Mouse (Mus musculus) hematopoietic stem cell, adult 5-6 weeks (primary cell): ENCODE results near the gene Cnn1. TPM values are rescaled to one million over a fixed set of nuclear protein-coding genes. Genes with fewer than 3 reads are reported as not detected.

ENCODE experiments used
- ATAC-seq, 2 experiments: fragments of 125-278 bp in 1 of 2; replicated peaks in 1 of 2; 2 replicates each; pipeline ENCODE4 v1.8.0; 2016 to 2017; ENCODE audit warnings: inconsistent platforms in 2 of 2, mild to moderate bottlenecking in 2 of 2, moderate number of reproducible peaks in 2 of 2, low read depth in 1 of 2, moderate TSS enrichment in 1 of 2; ENCODE audit not compliant: low FRiP score in 2 of 2, poor library complexity in 2 of 2, severe bottlenecking in 2 of 2, insufficient read depth in 1 of 2, low TSS enrichment in 1 of 2
- total RNA-seq: library from RNA; stranded (forward); fragments of 172-1452, 232-1000 nt; gene quantifications from 2 replicates; pipeline ENCODE4 v1.2.3, GENCODE M21; 2017

Gene Cnn1
- not detected in 2 replicates for total RNA-seq

GRCm38 (mm10) chr9:22098993-22099696 is at the start of gene Cnn1:
TSS of gene Cnn1 (plus strand) at chr9:22099216.
- ATAC-seq = 0 out of 4 replicates have a peak, but pooled peaks of 1 of the 2 experiments have one; percentile 17

- no peak for ATAC-seq
Observed at GRCm38 (mm10) chr9:22049315-22049714, 49.7 kb upstream of the Cnn1 start.

- ATAC-seq = no peak
Observed at GRCm38 (mm10) chr9:22049721-22050270, 49.2 kb upstream of the Cnn1 start.

- peak; percentile 17 to 22; a peak in 1 of 4 replicates for ATAC-seq
Observed at GRCm38 (mm10) chr9:22050351-22050889, 48.6 kb upstream of the Cnn1 start.

- ATAC-seq = no peak
Observed at GRCm38 (mm10) chr9:22051161-22051957, 47.7 kb upstream of the Cnn1 start.

- ATAC-seq = no peak
Observed at GRCm38 (mm10) chr9:22051958-22052254, 47.1 kb upstream of the Cnn1 start, which contains the start of gene Elavl3. TSS of gene Elavl3 (minus strand) at chr9:22052023.

- ATAC-seq = no peak
Observed at GRCm38 (mm10) chr9:22053657-22054056, 45.4 kb upstream of the Cnn1 start.

- peak; percentile 70 to 74 for ATAC-seq
Observed at GRCm38 (mm10) chr9:22054411-22055076, 44.5 kb upstream of the Cnn1 start.

- no peak for ATAC-seq
Observed at GRCm38 (mm10) chr9:22055713-22056112, 43.3 kb upstream of the Cnn1 start.

- ATAC-seq = no peak
Observed at GRCm38 (mm10) chr9:22056303-22056910, 42.6 kb upstream of the Cnn1 start.

- ATAC-seq = no peak
Observed at GRCm38 (mm10) chr9:22057031-22057517, 41.9 kb upstream of the Cnn1 start.

- no peak for ATAC-seq
Observed at GRCm38 (mm10) chr9:22058011-22058424, 41.0 kb upstream of the Cnn1 start.

- no peak for ATAC-seq
Observed at GRCm38 (mm10) chr9:22061339-22061738, 37.7 kb upstream of the Cnn1 start.

GRCm38 (mm10) chr9:22064341-22064740 is 34.7 kb upstream of the Cnn1 start:
- no peak for ATAC-seq

- no peak for ATAC-seq
Observed at GRCm38 (mm10) chr9:22065642-22066041, 33.4 kb upstream of the Cnn1 start.

- ATAC-seq = no peak
Observed at GRCm38 (mm10) chr9:22066433-22066832, 32.6 kb upstream of the Cnn1 start.

GRCm38 (mm10) chr9:22067195-22067594 is 31.8 kb upstream of the Cnn1 start:
- ATAC-seq = no peak
